Mouse (Mus musculus) retina, adult 2 months (tissue): ENCODE results near the gene Ppp1r16b.

ENCODE experiments used
- DNase-seq: peaks from one replicate; pipeline ENCODE4 v3.0.0-alpha.2; 2012; ENCODE audit warnings: low read depth, low spot score

Ppp1r16b gene

DNA sequence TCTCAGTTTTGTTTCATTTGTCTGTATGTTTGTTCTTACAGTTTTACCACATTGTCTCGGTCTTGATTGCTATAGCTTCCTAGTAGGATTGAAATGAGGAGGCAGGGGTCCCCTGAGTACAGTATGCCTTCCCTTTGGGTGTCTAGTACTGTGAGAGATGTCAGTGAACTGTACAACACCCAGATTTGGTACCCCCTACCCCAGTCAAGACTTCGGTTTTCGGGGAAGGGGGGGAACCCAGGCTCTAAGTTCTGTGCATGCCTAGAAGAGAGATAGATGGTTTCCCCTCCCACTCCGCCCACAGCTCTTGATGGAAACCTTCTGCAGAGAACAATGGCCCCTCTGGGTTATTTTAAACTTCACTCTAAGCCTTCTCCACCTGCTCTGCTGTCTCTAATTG lies at the start of gene Ppp1r16b:
TSS of gene Ppp1r16b (plus strand) at position 301 of the 400 bp plus-strand sequence.
- DNase-seq = no peak

DNA sequence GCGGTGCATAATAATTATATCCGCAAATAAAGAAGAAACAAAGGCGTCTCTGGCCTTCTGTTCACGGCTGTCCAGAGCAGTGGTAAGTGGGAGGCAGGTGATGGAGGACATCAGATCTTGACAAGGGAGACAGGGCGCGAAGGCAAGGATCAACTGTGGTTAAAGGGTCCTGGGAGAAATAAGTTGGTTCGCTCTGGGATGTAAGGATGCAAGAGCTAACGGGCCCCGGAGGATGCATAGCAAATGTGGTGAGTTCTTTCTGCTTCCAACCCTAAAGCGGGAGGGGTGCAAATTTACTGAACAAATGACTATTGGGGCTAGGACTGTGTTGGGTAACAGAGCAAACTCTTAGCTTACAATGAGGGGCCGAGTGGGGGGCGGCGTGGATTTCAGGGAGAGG lies 49.5 kb upstream of the Ppp1r16b start:
- DNase-seq = no peak

DNA sequence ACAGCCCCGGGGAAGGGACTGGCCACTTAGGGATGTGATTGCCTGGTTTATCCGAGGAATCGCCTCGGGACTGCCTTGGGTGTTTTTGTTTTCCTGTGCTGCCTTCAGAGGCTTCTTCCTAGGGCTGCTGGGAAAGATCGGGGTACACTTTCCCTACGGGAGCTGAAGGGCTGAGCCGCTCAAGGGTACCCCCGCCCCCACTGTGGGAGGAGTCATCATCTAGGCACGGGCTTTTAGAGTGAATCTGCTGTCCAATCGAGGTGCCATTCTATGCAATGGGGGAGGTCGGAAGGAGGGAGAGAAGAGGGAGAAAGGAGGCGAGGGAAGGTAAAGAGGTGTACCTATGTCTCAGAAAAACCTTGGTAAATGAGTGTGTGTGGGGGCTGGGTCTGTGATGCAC lies 48.9 kb upstream of the Ppp1r16b start:
- no peak for DNase-seq

DNA sequence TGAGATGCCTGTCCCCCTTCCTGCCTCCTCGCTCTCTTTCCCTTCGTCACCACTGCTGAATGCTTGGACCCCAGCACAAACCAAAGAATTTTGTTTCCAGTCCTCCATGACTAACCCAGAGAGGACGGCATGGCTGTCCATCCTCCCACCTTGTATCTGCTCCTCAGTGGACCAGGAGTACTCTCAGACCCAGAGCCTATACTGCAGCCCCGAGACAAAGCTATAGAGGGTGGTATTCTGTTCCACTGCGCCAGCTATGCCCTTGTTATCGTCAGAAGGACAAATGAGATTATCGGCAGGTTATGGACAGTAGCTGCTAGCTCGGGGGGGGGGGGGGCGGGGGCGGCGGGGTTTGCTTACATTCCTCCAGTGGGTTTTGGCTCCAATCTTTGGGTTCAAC lies 48.4 kb upstream of the Ppp1r16b start:
- DNase-seq = no peak

DNA sequence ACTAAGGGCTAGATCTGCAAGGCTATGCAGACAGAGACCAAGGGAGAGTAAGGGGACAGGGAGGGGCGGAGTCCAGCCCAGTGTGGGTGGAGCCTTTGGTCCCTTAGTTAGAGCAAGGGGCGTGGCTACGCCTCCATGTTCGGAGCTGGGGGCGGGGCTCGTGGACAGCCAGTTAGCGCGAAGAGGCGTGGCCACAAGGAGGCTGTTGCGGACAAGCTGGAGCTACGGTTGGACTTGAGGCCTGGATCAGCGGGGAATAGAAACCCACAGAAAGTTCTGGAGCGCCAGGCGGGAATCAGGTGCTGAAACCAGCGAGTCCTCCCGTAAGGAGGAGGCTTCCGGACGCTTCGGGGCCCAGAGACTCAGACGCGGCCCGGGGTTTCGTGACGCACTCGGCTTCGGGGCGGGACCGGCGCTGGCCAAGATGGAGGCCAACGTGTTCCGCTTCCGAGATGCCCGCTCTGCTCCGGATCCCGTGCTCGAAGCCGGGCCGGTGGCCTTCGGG lies 40.4 kb upstream of the Ppp1r16b start, which contains the start of gene Actr5:
TSS of gene Actr5 (plus strand) at position 171 of the 505 bp plus-strand sequence.
- peak; percentile 85 for DNase-seq

DNA sequence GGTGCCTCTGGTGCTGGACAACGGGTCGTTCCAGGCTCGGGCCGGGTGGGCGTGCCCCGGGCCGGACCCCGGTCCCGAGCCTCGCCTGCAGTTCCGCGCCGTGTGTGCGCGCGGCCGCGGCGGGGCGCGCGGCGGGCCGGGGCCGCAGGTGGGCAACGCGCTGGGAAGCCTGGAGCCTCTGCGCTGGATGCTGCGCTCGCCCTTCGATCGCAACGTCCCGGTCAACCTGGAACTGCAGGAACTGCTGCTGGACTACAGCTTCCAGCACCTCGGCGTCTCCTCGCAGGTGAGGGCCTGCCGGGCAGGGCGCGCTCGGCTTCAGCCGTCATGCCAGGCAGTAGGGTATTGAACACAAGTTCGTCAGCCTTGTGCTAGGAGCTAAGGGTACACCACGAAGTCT lies 40.0 kb upstream of the Ppp1r16b start:
- no peak for DNase-seq

DNA sequence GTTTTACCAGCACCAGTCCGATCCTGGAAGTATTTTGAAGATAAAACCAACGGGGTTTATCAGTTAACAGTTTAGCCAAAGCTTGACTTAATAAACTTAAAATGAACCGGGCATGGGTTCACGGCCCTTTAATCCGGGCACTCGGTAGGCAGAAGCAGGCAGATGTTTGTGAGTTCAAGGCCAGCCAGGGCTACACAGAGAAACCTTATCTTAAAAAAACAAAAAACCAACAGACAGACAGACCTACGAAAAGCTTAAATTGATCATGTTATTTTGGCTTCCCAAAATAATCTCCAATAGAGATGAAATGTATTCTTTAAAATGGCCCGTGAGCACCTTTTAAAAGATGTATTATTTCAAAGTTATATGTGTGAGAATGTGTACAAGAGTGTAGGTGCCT lies 39.5 kb upstream of the Ppp1r16b start:
- no peak for DNase-seq

DNA sequence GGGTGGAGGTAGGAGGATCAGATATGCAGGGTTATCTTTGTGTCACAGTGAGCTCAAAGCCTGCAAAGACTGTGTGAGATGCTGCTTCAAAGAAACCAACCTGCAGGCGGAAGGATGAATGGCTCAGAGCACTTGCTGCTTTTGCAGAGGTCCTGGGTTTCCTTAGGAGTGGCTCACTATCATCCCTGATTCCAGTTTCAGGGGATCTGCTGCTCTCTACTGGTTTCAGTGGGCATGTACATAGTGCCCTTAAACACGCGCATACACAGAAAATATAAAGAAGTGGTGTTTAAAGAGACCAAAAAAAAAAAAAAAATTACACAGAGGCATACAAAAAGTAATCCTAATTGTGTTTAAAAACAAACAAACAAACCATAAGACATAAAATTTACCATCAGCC lies 36.3 kb upstream of the Ppp1r16b start:
- no peak for DNase-seq

DNA sequence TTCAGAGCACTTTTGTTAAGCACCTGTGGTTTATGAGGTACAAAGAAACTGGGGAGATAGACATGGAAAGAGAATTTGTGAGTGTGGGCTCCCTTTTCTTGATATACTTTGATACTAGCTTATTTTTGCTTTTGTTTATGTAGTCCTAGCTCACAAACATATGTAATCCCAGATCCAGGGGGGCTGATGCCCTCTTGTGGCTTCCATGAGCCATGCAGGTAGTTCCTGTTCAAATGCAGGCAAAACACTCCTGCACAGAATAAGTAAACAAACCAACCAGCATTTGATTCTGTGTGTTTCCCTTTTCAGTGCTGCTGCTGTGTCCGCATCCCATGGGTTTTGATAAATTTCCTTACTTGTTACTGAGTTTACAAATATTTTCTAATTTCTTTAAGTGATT lies 35.8 kb upstream of the Ppp1r16b start:
- DNase-seq = no peak

DNA sequence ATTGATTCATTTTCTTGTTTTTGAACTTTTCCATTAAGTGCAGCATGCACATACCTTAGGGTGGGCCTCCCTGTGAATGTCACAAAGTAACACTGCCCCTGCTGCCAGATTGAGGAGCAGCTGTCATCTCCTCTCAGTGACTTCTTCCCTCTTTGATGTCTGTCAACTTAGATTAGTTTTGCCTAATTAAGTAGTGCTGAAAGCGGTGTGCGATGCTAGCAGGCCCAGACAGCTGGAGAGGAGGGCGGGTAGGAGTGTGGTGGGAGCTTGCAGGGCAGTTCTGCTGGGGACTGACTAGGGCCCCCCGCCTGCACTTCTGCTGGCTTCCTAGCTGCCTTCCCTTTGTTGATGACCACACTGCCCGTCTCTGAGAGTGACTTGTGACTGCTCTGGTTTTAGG lies 33.3 kb upstream of the Ppp1r16b start:
- DNase-seq = no peak

DNA sequence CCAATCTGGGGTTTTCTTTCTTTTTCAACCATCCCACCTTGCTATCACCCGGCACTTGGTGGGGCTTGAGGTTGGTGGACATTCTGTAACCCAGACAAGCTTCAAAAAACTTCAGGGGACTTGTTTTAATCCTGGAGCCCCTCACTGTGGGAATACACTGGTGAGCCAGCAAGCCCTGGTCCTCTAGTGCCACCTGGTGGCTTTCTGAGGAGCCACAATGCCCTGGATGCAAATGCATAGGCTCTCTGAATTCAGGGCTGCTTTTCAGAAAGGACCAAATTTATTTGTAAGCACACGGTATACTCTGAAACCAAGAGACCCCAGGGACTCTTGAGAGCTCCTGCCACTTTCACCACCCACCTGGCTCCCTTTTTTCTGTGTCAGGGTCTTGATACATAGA lies 23.3 kb upstream of the Ppp1r16b start:
- DNase-seq = no peak

DNA sequence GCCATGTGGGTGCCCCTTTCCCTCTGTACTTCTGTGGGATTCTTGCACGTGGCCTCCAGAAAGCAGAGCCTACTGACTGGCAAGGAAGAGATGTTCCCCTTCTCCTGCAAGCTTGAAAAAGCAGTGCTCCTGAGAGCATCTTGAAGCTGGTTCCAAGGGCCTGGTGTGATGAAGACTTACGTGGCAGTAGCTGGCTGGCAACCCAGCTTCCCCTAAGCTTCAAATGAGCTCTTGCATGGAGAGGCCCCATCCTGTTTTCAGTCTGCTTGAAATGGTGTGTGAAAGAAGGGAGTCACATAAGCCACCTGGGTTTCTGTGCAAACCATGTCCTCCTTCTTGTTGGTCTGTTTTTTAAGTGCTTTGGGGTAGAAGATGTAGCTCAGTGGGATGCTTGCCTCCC lies 22.6 kb upstream of the Ppp1r16b start:
- DNase-seq = no peak

DNA sequence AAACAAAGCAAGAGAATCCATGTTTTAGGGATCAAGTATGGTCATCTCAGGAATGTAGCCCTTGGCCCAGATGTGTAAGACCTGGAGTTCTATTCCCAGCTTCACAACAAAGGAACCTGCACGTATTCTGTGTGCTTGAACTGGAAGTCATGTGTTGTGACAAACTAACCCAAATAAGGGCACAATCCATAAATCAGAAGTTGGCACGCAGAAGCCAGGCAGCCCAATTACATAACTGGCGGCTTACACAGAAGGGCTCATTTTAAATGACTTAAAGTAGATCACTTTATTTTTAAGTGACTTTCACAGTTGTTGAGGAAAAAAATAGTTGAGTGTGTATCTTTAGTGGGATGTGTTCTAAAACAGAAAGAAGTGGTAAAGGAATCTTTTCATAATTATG lies 21.4 kb upstream of the Ppp1r16b start:
- no peak for DNase-seq

DNA sequence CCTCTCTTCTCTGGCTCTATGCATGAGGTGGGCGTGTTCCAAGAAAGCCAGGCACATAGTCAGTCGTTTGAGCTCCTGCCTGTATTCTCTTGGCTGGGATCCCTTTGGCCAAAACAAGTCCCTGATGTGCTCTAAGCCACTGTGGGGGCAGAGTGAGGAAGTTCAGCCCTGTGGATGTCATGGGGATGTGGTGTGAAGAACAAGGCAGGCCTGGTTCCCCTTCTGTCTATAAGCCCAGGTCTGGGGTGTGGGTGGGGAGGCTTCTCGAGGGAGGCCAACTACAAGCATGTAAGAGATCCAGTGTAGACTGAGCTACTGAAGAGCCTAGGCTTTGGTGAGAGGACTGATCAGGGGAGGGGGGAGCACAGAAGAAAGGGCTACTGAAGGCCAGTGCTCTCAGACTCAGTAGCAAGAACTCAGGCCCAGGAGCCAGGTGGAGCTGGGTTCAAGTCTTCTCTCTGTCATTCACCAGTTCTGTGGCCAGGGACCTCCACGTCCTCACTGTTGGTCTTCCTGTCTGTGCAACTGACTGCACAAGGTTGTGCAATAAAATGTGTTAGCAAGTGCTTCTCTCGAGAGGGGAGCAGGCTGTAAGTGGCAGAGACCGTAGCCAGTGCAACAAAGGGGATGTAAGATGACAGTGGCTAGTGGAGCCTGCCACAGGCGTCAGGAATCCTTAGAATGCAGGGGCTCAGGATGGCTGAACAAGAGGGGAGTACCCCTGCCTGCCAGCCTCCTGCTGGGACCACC lies 13.9 kb upstream of the Ppp1r16b start:
- no peak for DNase-seq

DNA sequence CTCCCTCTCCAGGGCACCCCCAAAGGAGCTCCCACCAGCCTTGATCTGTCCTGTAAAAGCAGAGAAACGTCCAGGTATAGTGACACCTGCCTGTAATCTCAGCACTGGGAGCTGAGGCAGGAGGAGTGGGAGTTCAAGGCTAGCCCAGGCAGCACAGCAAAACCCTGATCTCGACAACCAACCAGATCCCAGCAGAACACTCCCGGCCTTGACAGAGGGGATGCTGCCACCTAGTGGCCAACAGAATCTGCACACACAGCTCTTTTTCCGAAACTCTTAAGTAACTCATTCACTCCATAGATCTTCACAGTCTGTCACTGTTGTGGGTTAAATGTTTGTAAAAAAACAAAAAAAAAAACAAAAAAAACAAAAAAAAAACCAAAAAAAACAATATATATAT lies 12.2 kb upstream of the Ppp1r16b start:
- peak; percentile 48 for DNase-seq

DNA sequence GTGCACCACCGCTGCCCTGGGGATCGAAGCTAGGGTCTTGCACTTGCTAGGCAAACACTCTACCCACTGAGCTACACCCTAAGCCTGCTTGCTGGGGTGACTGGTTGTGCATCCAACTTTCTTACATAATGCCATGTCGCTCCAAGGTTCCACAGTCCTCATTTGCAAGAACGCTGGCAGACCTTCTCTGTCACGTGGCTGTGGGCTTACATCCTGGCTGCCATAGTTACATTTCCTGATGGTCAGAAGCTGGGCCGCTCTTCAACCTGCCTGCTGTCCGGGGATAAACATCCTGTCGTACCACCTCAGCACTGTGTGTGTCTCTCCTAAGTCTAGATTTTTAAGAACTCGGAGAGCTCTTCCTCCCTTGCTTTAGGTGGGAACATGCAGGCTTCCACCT lies 10.5 kb upstream of the Ppp1r16b start:
- no peak for DNase-seq

DNA sequence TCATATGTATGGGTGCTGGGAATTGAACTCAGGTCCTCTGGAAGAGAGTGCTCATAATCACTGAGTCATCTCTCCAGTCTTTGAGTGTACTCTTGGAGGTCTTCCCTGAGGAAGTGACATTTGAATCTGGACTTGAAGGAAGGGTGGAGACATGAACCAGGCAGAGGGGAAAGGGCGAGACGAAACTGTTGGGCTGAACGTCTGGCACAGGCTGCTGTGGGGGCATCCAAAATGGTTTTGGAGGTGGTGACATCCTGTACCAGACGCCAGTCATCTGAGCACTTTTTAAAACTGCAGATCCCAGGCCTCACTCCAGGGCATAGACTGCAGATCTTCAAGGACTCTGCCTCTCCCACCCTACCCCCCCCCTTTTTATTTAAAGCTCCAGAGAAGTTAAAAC lies 9.4 kb upstream of the Ppp1r16b start:
- DNase-seq = no peak

DNA sequence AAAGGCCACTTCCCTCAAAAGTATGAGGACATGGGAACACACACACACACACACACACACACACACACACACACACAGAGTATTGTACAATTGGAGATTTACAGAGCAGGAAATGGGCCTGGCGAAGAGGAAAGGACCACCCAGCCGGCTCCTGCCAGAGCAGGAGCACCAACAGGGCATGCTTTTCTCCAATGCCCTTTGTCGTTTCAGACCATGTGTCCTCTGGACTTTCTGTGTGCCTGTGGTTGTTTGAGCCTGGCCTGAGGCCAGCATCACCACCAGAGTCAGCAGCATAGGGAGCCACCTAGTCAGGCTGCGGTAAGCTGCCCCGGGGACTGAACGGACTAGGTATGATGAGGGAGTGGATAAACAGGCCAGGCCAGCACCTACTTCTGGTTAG lies 6.4 kb upstream of the Ppp1r16b start:
- no peak for DNase-seq

DNA sequence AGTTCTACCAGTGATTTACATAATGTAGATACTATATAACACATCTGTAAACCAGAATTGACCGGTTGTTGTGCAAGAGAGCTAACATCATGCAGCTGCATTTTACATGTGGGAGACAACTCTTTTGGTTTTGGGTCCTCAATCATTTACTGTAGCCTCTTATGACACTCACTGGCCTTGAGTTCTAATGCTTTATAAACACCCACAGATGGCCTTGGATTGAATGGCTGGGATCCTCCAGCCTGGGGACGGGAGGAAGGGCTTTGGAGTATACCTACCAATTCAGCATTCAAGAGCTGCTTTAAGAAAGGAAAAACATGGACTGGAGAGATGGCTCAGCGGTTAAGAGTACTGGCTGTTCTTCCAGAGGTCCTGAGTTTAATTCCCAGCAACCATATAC lies 5.9 kb upstream of the Ppp1r16b start:
- DNase-seq = no peak

DNA sequence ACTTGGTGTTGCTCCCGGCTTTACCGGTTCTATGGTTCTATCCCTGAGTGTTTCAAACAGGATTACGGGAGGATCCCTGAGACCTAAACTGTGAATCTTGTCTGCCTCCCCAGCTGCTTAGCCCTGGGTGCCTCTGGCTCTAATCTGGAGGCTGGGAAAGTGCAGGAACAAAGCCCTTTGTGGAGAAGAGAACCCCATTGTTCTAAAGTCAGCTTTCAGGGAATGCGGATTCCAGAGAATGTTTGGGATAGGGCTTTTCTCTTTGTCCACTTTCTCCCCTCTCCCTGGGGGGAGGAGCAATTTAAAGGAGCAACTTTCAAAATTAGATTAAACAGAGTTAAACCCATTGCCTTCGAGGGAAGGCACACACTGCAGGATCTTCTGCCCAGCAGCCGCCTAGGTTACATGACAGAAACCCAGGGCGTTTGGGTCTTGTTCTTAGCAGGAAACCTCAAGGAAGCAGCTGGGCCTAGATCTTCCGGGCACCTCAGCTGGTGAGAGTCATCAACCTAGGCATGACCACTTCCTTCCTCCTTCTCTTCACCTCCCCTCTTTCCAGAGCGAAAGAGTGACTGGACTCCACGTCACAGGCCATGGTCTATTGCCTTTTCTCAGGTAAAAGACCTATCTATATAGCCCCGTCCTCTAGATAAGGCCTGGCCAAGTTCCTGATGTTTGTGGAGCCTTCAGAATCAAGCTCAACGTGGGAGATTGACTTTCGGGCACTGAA lies 1.0 kb downstream of the Ppp1r16b start:
- DNase-seq = no peak

DNA sequence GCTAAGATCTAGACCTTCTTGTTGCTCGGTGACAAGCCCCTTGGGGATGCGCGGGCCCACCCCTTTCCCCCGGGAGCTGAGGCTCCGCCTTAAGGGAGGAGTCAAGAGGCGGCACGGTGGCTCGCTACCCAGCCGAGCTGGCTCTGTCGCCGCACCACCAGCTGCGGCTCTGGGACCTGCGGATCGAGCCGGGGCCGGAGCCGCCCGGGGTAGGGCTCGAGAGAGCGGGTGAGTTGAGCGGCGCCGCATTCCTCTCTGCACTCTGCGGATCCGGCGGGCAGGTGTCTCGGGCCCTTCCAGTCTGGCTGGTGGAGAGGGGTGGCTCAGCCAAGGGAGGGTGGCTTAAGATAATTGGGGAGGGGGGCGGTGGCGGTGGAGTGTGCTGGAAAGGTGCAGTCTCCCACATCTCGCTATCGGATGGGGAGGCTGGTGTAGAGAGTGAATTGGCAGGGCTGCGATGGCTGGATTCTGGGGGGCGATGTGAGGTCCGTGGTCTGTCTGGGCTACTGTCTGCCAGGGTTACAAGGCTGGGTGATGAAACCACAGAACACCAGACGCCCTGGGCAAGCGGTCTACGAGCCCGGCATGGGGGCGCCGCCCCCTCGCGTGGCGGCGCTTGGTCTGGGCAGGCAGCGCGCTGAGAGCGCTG lies 1.9 kb downstream of the Ppp1r16b start:
- no peak for DNase-seq

DNA sequence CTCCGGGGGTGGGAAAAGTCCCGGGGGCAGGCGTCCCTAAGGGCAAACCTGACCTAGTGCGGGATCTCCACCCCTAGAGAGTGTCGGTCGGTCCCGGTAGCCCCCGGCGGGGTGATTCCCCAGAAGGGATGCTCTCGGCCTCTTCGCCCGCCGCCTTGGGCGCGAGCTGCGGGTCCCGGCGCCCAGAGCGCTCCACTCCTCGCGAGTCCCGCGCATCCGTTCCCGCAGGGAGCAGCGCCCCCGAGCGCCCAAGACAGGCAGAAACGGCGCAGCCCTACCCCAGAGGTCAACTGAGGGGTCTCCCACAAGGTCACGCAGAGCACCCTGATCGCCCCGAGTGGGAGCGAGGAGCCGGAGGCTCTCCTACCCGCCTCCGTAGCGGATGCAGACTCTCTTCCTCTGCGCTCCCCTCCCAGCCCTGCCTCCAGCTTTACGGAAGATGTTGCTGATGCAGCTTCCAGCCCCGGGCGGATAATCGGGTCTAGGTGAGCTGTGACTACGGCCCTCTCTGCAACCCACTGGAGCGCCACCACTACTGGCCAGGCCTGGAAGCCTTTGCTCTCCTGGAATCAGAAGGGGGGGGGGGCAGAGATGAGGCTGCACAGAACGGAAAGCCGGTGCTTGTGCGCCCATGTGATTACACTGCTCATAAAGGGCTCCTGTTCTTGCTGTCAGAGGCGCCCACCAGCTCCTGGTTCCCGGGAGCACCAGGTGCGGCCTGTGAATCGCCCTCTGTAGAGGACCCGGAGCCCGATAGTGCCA lies 2.7 kb downstream of the Ppp1r16b start:
- no peak for DNase-seq
